Mouse (Mus musculus): ENCODE results near the gene Gnat1. TPM values are rescaled to one million over a fixed set of nuclear protein-coding genes. Genes with fewer than 3 reads are reported as not detected.

The Gnat1 gene
- polyA plus RNA-seq, 1 experiment from 2014 or later = 5.8 TPM

GRCm38 (mm10) chr9:107670259-107670658 is 9.3 kb downstream of the Gnat1 start:
- no peak overlapping the region for H3K27ac ChIP-seq (ENCODE audit: low read depth)
- H3K27me3 ChIP-seq (ENCODE audit: insufficient read depth, low read length) = peaks cover 44% of the 10 kb centered on the region
- 73% methylated on average over 5 of the region's 5 CpGs for WGBS (ENCODE audit: insufficient replicate concordance)
- H3K4me2 ChIP-seq (ENCODE audit: low read depth, low read length) = no peak overlapping the region
- H3K4me3 ChIP-seq (ENCODE audit: low read depth, low read length) = no peak overlapping the region
- H3K36me3 ChIP-seq (replicated peaks; ENCODE audit: insufficient read depth, low read length) = no peaks in the 10 kb centered on the region
- no peak for DNase-seq
- no peaks in the 10 kb centered on the region for H3K9me3 ChIP-seq (ENCODE audit: low read length)
- peaks cover 6% of the 10 kb centered on the region; the same call in 1 of the 2 replicates for H3K4me1 ChIP-seq (ENCODE audit: insufficient read depth)
- no peak overlapping the region for H3K9ac ChIP-seq (replicated peaks)
- TF ChIP-seq EP300 (IDR thresholded peaks at IDR 0.05; ENCODE audit: low read depth) = no peak
- no peak for ATAC-seq

GRCm38 (mm10) chr9:107669480-107669945 is 10.0 kb downstream of the Gnat1 start, which contains the start of gene Slc38a3:
TSS of gene Slc38a3 (minus strand) at chr9:107669530.
- H3K36me3 ChIP-seq (replicated peaks; ENCODE audit: insufficient read depth, low read length) = no peaks in the 10 kb centered on the region
- WGBS (ENCODE audit: insufficient replicate concordance) = 79% methylated on average over 9 of the region's 9 CpGs
- H3K4me2 ChIP-seq (ENCODE audit: low read depth, low read length) = peak within 1 kb of the TSS; percentile 66
- H3K27ac ChIP-seq (ENCODE audit: low read depth) = peak within 1 kb of the TSS; percentile 93
- ATAC-seq (no peak), DNase-seq (no peak)
- no peak for TF ChIP-seq CTCF (IDR thresholded peaks at IDR 0.05; ENCODE audit: low read depth)
- no peak for TF ChIP-seq EP300 (IDR thresholded peaks at IDR 0.05; ENCODE audit: low read depth)
- peak within 1 kb of the TSS; percentile 82 for H3K9ac ChIP-seq (replicated peaks)
- H3K4me1 ChIP-seq (ENCODE audit: insufficient read depth) = 0 out of 2 replicates have a peak, but pooled peaks cover 4% of the 10 kb centered on the region
- H3K27me3 ChIP-seq (ENCODE audit: insufficient read depth, low read length) = peaks cover 38% of the 10 kb centered on the region
- no peaks in the 10 kb centered on the region for H3K9me3 ChIP-seq (ENCODE audit: low read length)
- H3K4me3 ChIP-seq (ENCODE audit: low read depth, low read length) = peak within 1 kb of the TSS; percentile 60; the same call in 1 of the 2 replicates

- H3K9ac ChIP-seq (replicated peaks) = peak overlapping the region; percentile 82
- H3K4me3 ChIP-seq (ENCODE audit: low read depth, low read length) = no peak overlapping the region
- peaks cover 38% of the 10 kb centered on the region for H3K27me3 ChIP-seq (ENCODE audit: insufficient read depth, low read length)
- H3K4me1 ChIP-seq (ENCODE audit: insufficient read depth) = 0 out of 2 replicates have a peak, but pooled peaks cover 4% of the 10 kb centered on the region
- H3K4me2 ChIP-seq (ENCODE audit: low read depth, low read length) = peak overlapping the region; percentile 66
- H3K27ac ChIP-seq (ENCODE audit: low read depth) = peak overlapping the region; percentile 93
- ATAC-seq (peak; percentile 39), DNase-seq (peak; percentile 71)
- TF ChIP-seq CTCF (IDR thresholded peaks at IDR 0.05; ENCODE audit: low read depth) = no peak
- no peak for TF ChIP-seq EP300 (IDR thresholded peaks at IDR 0.05; ENCODE audit: low read depth)
- no peaks in the 10 kb centered on the region for H3K9me3 ChIP-seq (ENCODE audit: low read length)
- WGBS (ENCODE audit: insufficient replicate concordance) = 56% methylated on average over 3 of the region's 3 CpGs
- no peaks in the 10 kb centered on the region for H3K36me3 ChIP-seq (replicated peaks; ENCODE audit: insufficient read depth, low read length)
Measured at GRCm38 (mm10) chr9:107668916-107669315, 10.6 kb downstream of the Gnat1 start.

- ATAC-seq (no peak; the same call in 1 of the 2 replicates), DNase-seq (no peak)
- peak overlapping the region; percentile 82 for H3K9ac ChIP-seq (replicated peaks)
- no peaks in the 10 kb centered on the region for H3K9me3 ChIP-seq (ENCODE audit: low read length)
- H3K4me1 ChIP-seq (ENCODE audit: insufficient read depth) = peaks cover 4% of the 10 kb centered on the region; the same call in 1 of the 2 replicates
- H3K36me3 ChIP-seq (replicated peaks; ENCODE audit: insufficient read depth, low read length) = no peaks in the 10 kb centered on the region
- H3K4me3 ChIP-seq (ENCODE audit: low read depth, low read length) = peak overlapping the region; percentile 60
- H3K27ac ChIP-seq (ENCODE audit: low read depth) = peak overlapping the region; percentile 93
- 42% methylated on average over 8 of the region's 8 CpGs for WGBS (ENCODE audit: insufficient replicate concordance)
- H3K27me3 ChIP-seq (ENCODE audit: insufficient read depth, low read length) = peaks cover 38% of the 10 kb centered on the region
- TF ChIP-seq CTCF (IDR thresholded peaks at IDR 0.05; ENCODE audit: low read depth) (no peak), EP300 (IDR thresholded peaks at IDR 0.05; ENCODE audit: low read depth) (no peak)
- H3K4me2 ChIP-seq (ENCODE audit: low read depth, low read length) = peak overlapping the region; percentile 66
Measured at GRCm38 (mm10) chr9:107668011-107668410, 11.5 kb downstream of the Gnat1 start.

GRCm38 (mm10) chr9:107667219-107667618 is 12.3 kb downstream of the Gnat1 start:
- peak overlapping the region; percentile 60 for H3K4me3 ChIP-seq (ENCODE audit: low read depth, low read length)
- H3K9me3 ChIP-seq (ENCODE audit: low read length) = no peaks in the 10 kb centered on the region
- peak overlapping the region; percentile 93 for H3K27ac ChIP-seq (ENCODE audit: low read depth)
- WGBS (ENCODE audit: insufficient replicate concordance) = under 1% methylated on average over 23 of the region's 24 CpGs
- ATAC-seq (peak; percentile 83), DNase-seq (peak; percentile 82)
- peak overlapping the region; percentile 82 for H3K9ac ChIP-seq (replicated peaks)
- H3K4me1 ChIP-seq (ENCODE audit: insufficient read depth) = peaks cover 7% of the 10 kb centered on the region
- H3K36me3 ChIP-seq (replicated peaks; ENCODE audit: insufficient read depth, low read length) = no peaks in the 10 kb centered on the region
- TF ChIP-seq CTCF (IDR thresholded peaks at IDR 0.05; ENCODE audit: low read depth) (no peak), EP300 (IDR thresholded peaks at IDR 0.05; ENCODE audit: low read depth) (0 out of 2 replicates have a peak, but pooled peaks have one; percentile 19)
- peak overlapping the region; percentile 66 for H3K4me2 ChIP-seq (ENCODE audit: low read depth, low read length)
- peaks cover 38% of the 10 kb centered on the region for H3K27me3 ChIP-seq (ENCODE audit: insufficient read depth, low read length)

GRCm38 (mm10) chr9:107666751-107667205 is 12.7 kb downstream of the Gnat1 start:
- DNase-seq (no peak), ATAC-seq (peak; percentile 1; the same call in 1 of the 2 replicates)
- no peaks in the 10 kb centered on the region for H3K36me3 ChIP-seq (replicated peaks; ENCODE audit: insufficient read depth, low read length)
- H3K27ac ChIP-seq (ENCODE audit: low read depth) = peak overlapping the region; percentile 93
- H3K9me3 ChIP-seq (ENCODE audit: low read length) = no peaks in the 10 kb centered on the region
- 2% methylated on average over 30 of the region's 30 CpGs for WGBS (ENCODE audit: insufficient replicate concordance)
- peak overlapping the region; percentile 66 for H3K4me2 ChIP-seq (ENCODE audit: low read depth, low read length)
- TF ChIP-seq CTCF (IDR thresholded peaks at IDR 0.05; ENCODE audit: low read depth) = no peak
- TF ChIP-seq EP300 (IDR thresholded peaks at IDR 0.05; ENCODE audit: low read depth) = no peak
- H3K9ac ChIP-seq (replicated peaks) = peak overlapping the region; percentile 82
- H3K27me3 ChIP-seq (ENCODE audit: insufficient read depth, low read length) = peaks cover 38% of the 10 kb centered on the region
- peaks cover 7% of the 10 kb centered on the region for H3K4me1 ChIP-seq (ENCODE audit: insufficient read depth)
- peak overlapping the region; percentile 60 for H3K4me3 ChIP-seq (ENCODE audit: low read depth, low read length)

All from liver, postnatal 0 days (tissue).